Mouse (Mus musculus) midbrain, postnatal 0 days (tissue): ENCODE measurements around the gene Rsg1. TPM values are rescaled to one million over a fixed set of nuclear protein-coding genes. Genes with fewer than 3 reads are reported as not detected.

Experiments
- ATAC-seq: fragments of 200-750 bp; cut with Nextera tagmentation; 2 replicates; pipeline ENCODE4 v1.8.0; 2017; ENCODE audit warnings: moderate number of reproducible peaks, mild to moderate bottlenecking, moderate TSS enrichment, moderate library complexity; ENCODE audit not compliant: low FRiP score
- DNase-seq: peaks from one replicate; pipeline ENCODE4 v3.0.0-alpha.2; 2015; ENCODE audit warnings: low spot score
- H3K27ac ChIP-seq: fragments of 300-500 bp; sonication (generic); 2 replicates; pipeline ENCODE4 v1.5.1; 2014; ENCODE audit warnings: low read depth, mild to moderate bottlenecking, low read length, mixed read lengths
- H3K27me3 ChIP-seq: fragments of 300-500 bp; sonication (generic); 2 replicates; pipeline ENCODE4 v1.6.1; 2014; ENCODE audit warnings: low read length, control low read depth, mixed read lengths; ENCODE audit not compliant: insufficient read depth
- H3K36me3 ChIP-seq: fragments of 300-500 bp; sonication (generic); 2 replicates; pipeline ENCODE4 v1.6.1; 2014; ENCODE audit warnings: low read length, control low read depth, mixed read lengths; ENCODE audit not compliant: insufficient read depth
- H3K4me1 ChIP-seq: fragments of 300-500 bp; sonication (generic); 2 replicates; pipeline ENCODE4 v1.6.1; 2014; ENCODE audit warnings: mild to moderate bottlenecking, control low read depth, antibody characterized with exemption, low read length, mixed read lengths; ENCODE audit not compliant: insufficient read depth
- H3K4me2 ChIP-seq: fragments of 300-500 bp; sonication (generic); 2 replicates; pipeline ENCODE4 v1.6.1; 2014; ENCODE audit warnings: low read depth, mild to moderate bottlenecking, low read length, mixed read lengths; ENCODE audit not compliant: poor library complexity, severe bottlenecking
- H3K4me3 ChIP-seq: fragments of 300-500 bp; sonication (generic); 2 replicates; pipeline ENCODE4 v1.5.1; 2014; ENCODE audit warnings: low read depth, mild to moderate bottlenecking, low read length, moderate library complexity
- H3K9ac ChIP-seq: fragments of 300-500 bp; sonication (generic); replicated peaks from 2 replicates; pipeline ENCODE4 v1.6.1; 2014; ENCODE audit warnings: mild to moderate bottlenecking, low read length, moderate library complexity, mixed read lengths; ENCODE audit not compliant: poor library complexity, severe bottlenecking
- H3K9me3 ChIP-seq: fragments of 300-500 bp; sonication (generic); 2 replicates; pipeline ENCODE4 v1.6.1; 2016; ENCODE audit warnings: low read length, control low read depth
- CTCF ChIP-seq: IDR thresholded peaks from 2 replicates; pipeline ENCODE4 v1.5.1; 2016; ENCODE audit warnings: antibody characterized with exemption, mild to moderate bottlenecking
- WGBS: fragments of 180-500 bp; shearing (Covaris S2); extraction: QIAGEN DNeasy Blood & Tissue Kit; methylation state at CpG from one replicate; pipeline ENCODE4 v1.1.7; 2014; 5-methylcytosine and 5-hydroxymethylcytosine counted together
- polyA plus RNA-seq: library from polyadenylated mRNA; unstranded; fragments of >200 nt; fragmentation: Nextera tagmentation; extraction: Ambion mirVana; gene quantifications from 2 replicates; pipeline ENCODE4 v1.2.1, GENCODE M21; 2015
- total RNA-seq: library from RNA; depleted of rRNA; stranded (reverse); fragments of >200 nt; gene quantifications from 2 replicates; pipeline ENCODE4 v1.2.3, GENCODE M21; 2014

Rsg1 gene
- total and polyA plus RNA-seq, 2 experiments from 2014 or later: 5.3 to 6.0 TPM

DNA sequence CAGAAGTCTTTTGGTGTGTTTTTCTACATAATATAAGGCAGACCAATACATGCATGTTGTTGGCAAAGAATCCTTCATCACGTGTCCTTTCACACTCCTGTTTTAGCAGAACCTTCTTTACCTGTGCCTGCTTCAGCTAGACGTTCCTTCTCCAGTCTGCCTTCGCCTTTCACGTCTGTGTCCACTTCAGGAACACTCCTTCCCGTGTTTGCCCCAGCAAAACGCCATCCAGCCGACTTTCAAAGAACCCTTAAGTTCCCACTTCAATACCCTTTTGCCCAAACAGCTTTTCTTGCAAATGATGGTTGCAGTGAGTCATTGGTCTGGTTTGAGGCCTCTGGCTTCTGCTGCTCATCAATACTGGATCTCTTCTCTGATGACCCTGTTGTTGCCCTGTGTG is 22.5 kb upstream of the Rsg1 start:
- no peak for TF ChIP-seq CTCF
- Histone ChIP-seq H3K27ac (no peak overlapping the region), H3K9ac (no peak overlapping the region), H3K4me1 (no peaks in the 10 kb centered on the region), H3K4me2 (no peak overlapping the region), H3K9me3 (no peaks in the 10 kb centered on the region), H3K27me3 (no peaks in the 10 kb centered on the region), H3K36me3 (peaks cover 23% of the 10 kb centered on the region), H3K4me3 (no peak overlapping the region)
- 92% methylated on average over 7 of the region's 7 CpGs for WGBS
- DNase-seq: no peak
- no peak for ATAC-seq

DNA sequence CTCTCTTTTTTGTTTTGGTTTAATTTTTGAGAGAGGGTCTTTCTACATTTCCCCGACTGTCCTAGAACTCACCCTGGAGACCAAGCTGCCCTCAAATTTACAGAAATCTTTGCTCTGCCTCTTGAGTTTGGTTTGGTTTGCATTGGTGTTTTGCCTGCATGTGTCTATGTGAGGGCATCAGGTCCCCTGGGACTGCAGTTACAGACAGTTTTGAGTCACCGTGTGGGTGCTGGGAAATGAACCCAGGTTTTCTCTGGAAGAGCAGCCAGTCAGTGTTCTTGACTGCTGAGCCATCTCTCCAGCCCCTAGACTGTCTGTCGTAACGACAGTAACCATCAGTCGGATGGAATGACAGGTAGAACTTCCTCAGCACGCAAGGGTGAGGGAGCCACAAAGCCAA is 19.2 kb upstream of the Rsg1 start:
- no peak overlapping the region for H3K9ac ChIP-seq
- peaks cover 45% of the 10 kb centered on the region for H3K36me3 ChIP-seq
- no peaks in the 10 kb centered on the region for H3K9me3 ChIP-seq
- H3K27ac ChIP-seq: no peak overlapping the region
- no peak for TF ChIP-seq CTCF
- H3K27me3 ChIP-seq: no peaks in the 10 kb centered on the region
- ATAC-seq (no peak), DNase-seq (no peak)
- H3K4me3 ChIP-seq: no peak overlapping the region
- no peaks in the 10 kb centered on the region for H3K4me1 ChIP-seq
- no peak overlapping the region for H3K4me2 ChIP-seq
- WGBS: 94% methylated on average over 6 of the region's 6 CpGs

DNA sequence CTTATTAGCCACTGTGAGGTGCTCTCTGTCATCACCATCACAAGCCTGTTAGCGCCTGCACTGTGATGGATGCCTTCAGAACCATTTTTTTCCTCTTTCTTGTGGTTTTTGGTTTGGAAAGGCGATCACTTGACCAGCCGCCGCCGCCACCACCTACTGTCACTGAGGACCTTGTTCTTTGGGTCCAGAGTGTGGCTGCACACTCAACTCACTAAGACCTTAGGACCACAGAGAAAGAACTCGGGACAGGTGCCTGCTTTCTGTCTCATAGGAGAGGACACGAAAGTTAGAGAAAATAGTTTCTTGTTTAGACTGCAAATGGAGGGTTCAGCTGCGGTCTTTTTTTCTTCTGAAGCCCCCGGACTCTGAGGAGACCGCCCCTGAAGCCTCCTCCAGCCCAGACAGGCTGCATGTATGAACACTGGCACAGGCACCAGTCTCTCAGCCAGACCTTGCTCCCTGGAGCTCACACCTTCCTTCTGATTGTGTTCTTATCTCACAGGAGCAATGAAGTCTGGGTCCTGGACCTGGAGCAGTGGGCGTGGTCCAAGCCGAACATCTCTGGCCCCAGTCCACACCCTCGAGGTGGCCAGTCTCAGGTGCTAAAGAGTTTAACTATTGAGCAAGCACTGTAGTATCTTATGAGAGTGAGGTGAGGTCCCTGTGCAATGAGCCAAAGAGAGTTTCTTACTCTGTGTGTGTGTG is 16.6 kb upstream of the Rsg1 start:
- Histone ChIP-seq H3K4me2 (no peak overlapping the region), H3K27ac (no peak overlapping the region), H3K4me3 (no peak overlapping the region), H3K27me3 (no peaks in the 10 kb centered on the region), H3K4me1 (no peaks in the 10 kb centered on the region), H3K9me3 (no peaks in the 10 kb centered on the region), H3K36me3 (peaks cover 66% of the 10 kb centered on the region), H3K9ac (no peak overlapping the region)
- no peak for TF ChIP-seq CTCF
- no peak for ATAC-seq
- WGBS: 99% methylated on average over 13 of the region's 13 CpGs
- DNase-seq: no peak

DNA sequence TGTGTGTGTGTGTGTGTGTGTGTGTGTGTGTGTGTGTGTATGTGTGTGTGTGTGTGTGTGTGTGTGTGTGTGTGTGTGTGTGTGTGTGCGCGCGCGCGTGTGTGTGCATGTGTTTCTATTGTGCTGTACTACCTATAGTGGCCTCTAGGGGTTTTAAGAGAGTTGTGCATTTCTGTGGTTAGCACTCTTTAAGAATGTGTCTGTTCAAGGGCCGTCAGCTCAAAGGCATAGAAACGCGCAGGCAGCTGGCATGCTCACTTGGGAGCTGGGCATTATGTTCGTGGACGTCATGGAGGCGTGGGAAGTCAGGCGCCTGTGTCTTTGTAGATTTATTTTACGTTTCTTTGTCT is 16.1 kb upstream of the Rsg1 start:
- H3K9me3 ChIP-seq: no peaks in the 10 kb centered on the region
- TF ChIP-seq CTCF: peak; percentile 31; the same call in 1 of the 2 replicates
- WGBS: 96% methylated on average over 13 of the region's 13 CpGs
- ATAC-seq: no peak
- no peak overlapping the region for H3K9ac ChIP-seq
- no peak for DNase-seq
- H3K27ac ChIP-seq: no peak overlapping the region
- no peak overlapping the region for H3K4me3 ChIP-seq
- H3K36me3 ChIP-seq: peaks cover 70% of the 10 kb centered on the region
- no peaks in the 10 kb centered on the region for H3K27me3 ChIP-seq
- H3K4me1 ChIP-seq: no peaks in the 10 kb centered on the region
- H3K4me2 ChIP-seq: no peak overlapping the region

DNA sequence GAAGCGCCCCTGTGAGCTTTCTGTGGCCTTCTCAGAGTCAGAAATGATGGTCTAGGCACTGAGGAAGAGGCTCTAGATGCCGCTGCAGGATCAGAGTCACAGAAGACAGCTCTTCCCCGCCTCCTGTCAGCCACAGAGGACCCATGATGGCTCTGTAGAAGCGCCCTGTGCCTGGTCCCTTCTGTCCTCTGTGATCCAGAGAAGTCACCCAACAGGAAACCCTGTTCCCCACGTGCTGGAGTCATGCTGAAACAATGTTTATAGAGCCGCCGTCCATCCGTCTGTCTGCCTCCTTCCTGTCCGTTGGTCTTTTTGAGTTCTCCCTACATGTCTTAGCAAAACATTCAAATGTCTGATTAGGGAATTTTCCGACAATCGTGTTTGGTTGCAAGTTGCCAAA is 12.8 kb upstream of the Rsg1 start:
- H3K4me3 ChIP-seq: no peak overlapping the region
- no peak overlapping the region for H3K27ac ChIP-seq
- WGBS: 84% methylated on average over 11 of the region's 11 CpGs
- H3K4me1 ChIP-seq: no peaks in the 10 kb centered on the region
- no peak overlapping the region for H3K9ac ChIP-seq
- H3K27me3 ChIP-seq: no peaks in the 10 kb centered on the region
- ATAC-seq: no peak
- H3K9me3 ChIP-seq: no peaks in the 10 kb centered on the region
- no peak for DNase-seq
- TF ChIP-seq CTCF: no peak
- peaks cover 56% of the 10 kb centered on the region for H3K36me3 ChIP-seq
- H3K4me2 ChIP-seq: no peak overlapping the region

DNA sequence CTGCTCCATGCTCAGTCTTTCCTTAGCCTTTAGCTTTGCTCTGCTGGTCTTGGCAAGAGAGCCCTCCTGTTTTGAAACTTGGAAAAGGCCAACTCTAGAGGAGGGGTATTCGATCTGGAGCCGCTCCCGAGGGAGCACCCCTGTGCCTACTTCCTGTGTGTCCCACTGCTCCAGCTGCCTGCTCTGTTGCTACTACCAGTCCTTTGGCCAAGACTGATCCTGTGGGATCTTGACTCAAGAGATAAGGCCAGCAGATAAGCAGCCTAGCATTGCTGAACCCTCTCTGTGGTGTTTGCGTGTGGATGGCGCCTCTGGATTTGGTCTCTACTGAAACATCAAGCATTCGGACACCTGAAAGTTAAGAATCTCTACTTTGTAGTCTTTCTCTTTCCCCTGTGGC is 11.6 kb upstream of the Rsg1 start:
- Histone ChIP-seq H3K27ac (no peak overlapping the region), H3K9me3 (no peaks in the 10 kb centered on the region), H3K9ac (no peak overlapping the region), H3K4me2 (no peak overlapping the region), H3K4me3 (no peak overlapping the region), H3K36me3 (peaks cover 52% of the 10 kb centered on the region), H3K27me3 (no peaks in the 10 kb centered on the region), H3K4me1 (no peaks in the 10 kb centered on the region)
- WGBS: 93% methylated on average over 6 of the region's 6 CpGs
- ATAC-seq (no peak), DNase-seq (no peak)
- TF ChIP-seq CTCF: no peak
